Mouse (Mus musculus) limb, embryonic 11.5 days (tissue): ENCODE data around the gene Ceacam20. TPM values are rescaled to one million over a fixed set of nuclear protein-coding genes. Genes with fewer than 3 reads are reported as not detected.

Experiments
- ATAC-seq: fragments of 200-750 bp; cut with Nextera tagmentation; 2 replicates; pipeline ENCODE4 v1.8.0; 2017; ENCODE audit warnings: low read depth; ENCODE audit not compliant: insufficient number of reproducible peaks, low FRiP score, low TSS enrichment
- DNase-seq: peaks from one replicate; pipeline ENCODE4 v3.0.0-alpha.2; 2015; ENCODE audit warnings: low spot score
- H3K27ac ChIP-seq: fragments of 300-500 bp; sonication (generic); replicated peaks from 2 replicates; pipeline ENCODE4 v1.5.1; 2014; ENCODE audit warnings: low read depth, mild to moderate bottlenecking, low read length
- H3K27me3 ChIP-seq: fragments of 300-500 bp; sonication (generic); 2 replicates; pipeline ENCODE4 v1.6.1; 2014; ENCODE audit warnings: mild to moderate bottlenecking, low read length, mixed read lengths; ENCODE audit not compliant: control insufficient read depth, insufficient read depth
- H3K36me3 ChIP-seq: fragments of 300-500 bp; sonication (generic); 2 replicates; pipeline ENCODE4 v1.6.1; 2014; ENCODE audit warnings: mild to moderate bottlenecking, low read length, moderate library complexity, mixed read lengths; ENCODE audit not compliant: control insufficient read depth, insufficient read depth
- H3K4me1 ChIP-seq: fragments of 300-500 bp; sonication (generic); 2 replicates; pipeline ENCODE4 v1.6.1; 2014; ENCODE audit warnings: low read length, mixed read lengths; ENCODE audit not compliant: control insufficient read depth, insufficient read depth
- H3K4me2 ChIP-seq: fragments of 300-500 bp; sonication (generic); 2 replicates; pipeline ENCODE4 v1.6.1; 2014; ENCODE audit warnings: low read depth, mild to moderate bottlenecking, moderate library complexity; ENCODE audit not compliant: severe bottlenecking
- H3K4me3 ChIP-seq: fragments of 300-500 bp; sonication (generic); 2 replicates; pipeline ENCODE4 v1.5.1; 2014; ENCODE audit warnings: low read depth, low read length
- H3K9ac ChIP-seq: fragments of 300-500 bp; sonication (generic); 2 replicates; pipeline ENCODE4 v1.6.1; 2014; ENCODE audit warnings: mild to moderate bottlenecking, low read length
- H3K9me3 ChIP-seq: fragments of 300-500 bp; sonication (generic); 2 replicates; pipeline ENCODE4 v1.6.1; 2016; ENCODE audit warnings: low read length; ENCODE audit not compliant: control insufficient read depth
- WGBS: fragments of 180-500 bp; shearing (Covaris S2); extraction: QIAGEN DNeasy Blood & Tissue Kit; methylation state at CpG from one replicate; pipeline ENCODE4 v1.1.7; 2014; 5-methylcytosine and 5-hydroxymethylcytosine counted together
- polyA plus RNA-seq: library from polyadenylated mRNA; unstranded; fragments of >200 nt; fragmentation: Nextera tagmentation; extraction: Ambion mirVana; gene quantifications from 2 replicates; pipeline ENCODE4 v1.2.1, GENCODE M21; 2014

The Ceacam20 gene
- polyA plus RNA-seq, 1 experiment from 2014 or later = not detected

- no peak for ATAC-seq
- Histone ChIP-seq H3K4me3 (no peak overlapping the region), H3K9me3 (peaks cover 2% of the 10 kb centered on the region; the same call in 1 of the 2 replicates), H3K27me3 (no peaks in the 10 kb centered on the region), H3K9ac (no peak overlapping the region), H3K4me1 (no peaks in the 10 kb centered on the region), H3K27ac (no peak overlapping the region), H3K4me2 (no peak overlapping the region), H3K36me3 (no peaks in the 10 kb centered on the region)
- 73% methylated on average over 2 of the region's 2 CpGs for WGBS
- DNase-seq = no peak
These were observed 44.8 kb downstream of the Ceacam20 start for GRCm38 (mm10) chr7:20009987-20010386.

Other genes with a start within 250 kb of the Ceacam20 start
- gene Tomm40, start 250.0 kb upstream of the Ceacam20 start, polyA plus RNA-seq = 154 and 163 TPM in 2 replicates
- gene Nectin2, start 214.9 kb upstream of the Ceacam20 start, polyA plus RNA-seq = 59.3 and 63.2 TPM in 2 replicates
- 43.0 and 44.1 TPM in 2 replicates for gene Bcam, start 194.4 kb upstream of the Ceacam20 start, polyA plus RNA-seq
- gene Cblc, start 168.6 kb upstream of the Ceacam20 start, polyA plus RNA-seq = 0.75 and 1.3 TPM in 2 replicates
- 0.71 and 1.2 TPM in 2 replicates for gene Bcl3, start 142.6 kb upstream of the Ceacam20 start, polyA plus RNA-seq
- gene Gm19345, start 113.4 kb upstream of the Ceacam20 start, polyA plus RNA-seq = not detected in 2 replicates
- gene Ceacam16, start 104.1 kb upstream of the Ceacam20 start, polyA plus RNA-seq = not detected in 2 replicates
- not detected in 2 replicates for gene Ceacam19, start 77.4 kb upstream of the Ceacam20 start, polyA plus RNA-seq
- gene Pvr, start 44.3 kb upstream of the Ceacam20 start, polyA plus RNA-seq = 3.9 and 4.7 TPM in 2 replicates
- 0.14 and 0.48 TPM in 2 replicates for gene Igsf23, start 14.7 kb upstream of the Ceacam20 start, polyA plus RNA-seq
- gene Nlrp9b, start 26.1 kb downstream of the Ceacam20 start, polyA plus RNA-seq = 0.08 TPM in 1 of 2 replicates, not detected in the other
- gene Vmn1r91, start 134.3 kb downstream of the Ceacam20 start, polyA plus RNA-seq = not detected in 2 replicates
- not detected in 2 replicates for gene Gm16442, start 157.2 kb downstream of the Ceacam20 start, polyA plus RNA-seq
- not detected in 2 replicates for gene Vmn1r93, start 173.7 kb downstream of the Ceacam20 start, polyA plus RNA-seq
- gene Vmn1r94, start 203.0 kb downstream of the Ceacam20 start, polyA plus RNA-seq = not detected in 2 replicates
- not detected in 2 replicates for gene Vmn1r95, start 228.3 kb downstream of the Ceacam20 start, polyA plus RNA-seq
- gene Gm6164, start 240.2 kb downstream of the Ceacam20 start, polyA plus RNA-seq = not detected in 2 replicates